Mouse (Mus musculus) ZHBTc4 (cell line): ENCODE measurements around the gene Taf15.
"Not testable (repeated sequence)": the region's sequence is repeated elsewhere in the genome, so short reads cannot be mapped to it uniquely, and the experiment has no call there.

Experiments used
- DNase-seq: peaks from one replicate; pipeline ENCODE4 v3.0.0-alpha.2; 2011; ENCODE audit warnings: low read depth, low spot score

The Taf15 gene

DNA sequence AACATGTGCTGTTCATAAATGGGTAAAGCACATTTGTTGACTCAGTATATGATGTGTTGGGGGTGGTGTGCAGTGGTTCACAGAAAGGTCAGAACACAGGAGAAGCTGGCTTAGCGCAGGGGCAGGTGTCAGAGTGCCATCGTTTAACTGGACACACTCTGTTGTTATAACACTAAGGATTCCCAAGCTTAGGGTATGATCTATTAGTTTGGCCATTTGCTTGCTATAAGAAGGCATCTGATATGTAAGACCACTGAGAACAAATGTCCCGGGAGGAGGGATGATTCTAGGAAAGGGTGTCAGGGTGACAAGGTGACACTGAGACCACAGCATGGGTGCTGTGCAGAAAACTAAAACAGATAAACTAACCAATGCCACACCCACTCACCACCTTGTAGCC, 63.9 kb downstream of the Taf15 start:
- DNase-seq = no peak

DNA sequence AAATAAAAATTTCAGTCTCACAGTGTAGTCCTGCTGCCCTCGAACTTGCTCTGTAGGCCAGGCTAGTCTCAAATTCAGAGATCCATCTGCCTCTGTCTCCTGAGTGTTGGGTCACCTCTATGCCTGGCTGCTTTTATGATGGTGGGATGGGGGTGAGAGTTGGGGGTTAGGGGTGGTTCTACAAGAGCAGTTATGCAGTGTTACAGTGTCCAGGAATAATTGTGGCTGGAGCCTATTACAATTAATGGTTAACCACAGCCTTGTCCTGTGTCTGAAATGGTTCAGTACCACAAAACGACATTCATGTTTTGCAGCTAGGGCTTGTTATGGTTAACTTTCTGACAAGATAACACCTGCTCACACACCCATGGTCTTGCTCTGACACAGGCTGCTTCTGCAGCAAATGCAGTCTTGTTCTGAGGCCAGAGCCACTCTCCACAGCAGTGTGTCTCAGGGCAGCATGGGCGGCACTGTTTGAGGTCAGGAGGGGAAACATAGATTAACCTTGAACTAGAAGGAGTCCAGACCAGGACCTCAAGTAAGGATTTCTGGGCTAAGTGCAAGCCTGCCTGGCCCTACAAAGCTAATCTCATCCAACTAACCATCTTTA, 65.9 kb downstream of the Taf15 start:
- no peak for DNase-seq

DNA sequence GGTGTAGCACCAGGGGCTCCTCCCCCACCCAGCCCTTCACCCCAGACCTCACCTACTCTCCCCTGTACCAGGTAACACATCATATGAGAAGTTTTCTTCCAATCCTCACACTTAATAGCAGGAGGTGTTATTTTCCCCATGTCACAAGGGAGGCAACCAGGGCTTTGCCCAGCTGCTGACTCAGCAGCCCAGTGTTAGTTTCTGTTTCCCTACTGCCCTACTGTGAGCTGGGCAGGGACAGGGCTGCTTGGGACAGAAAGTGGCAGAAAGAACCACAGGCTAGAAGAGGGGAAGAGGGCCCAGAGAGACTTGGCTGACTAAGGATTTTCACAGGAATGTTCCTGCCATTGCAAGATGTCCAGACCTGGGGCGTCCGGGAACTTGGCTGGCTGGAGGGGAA, 68.0 kb downstream of the Taf15 start:
- DNase-seq = no peak

DNA sequence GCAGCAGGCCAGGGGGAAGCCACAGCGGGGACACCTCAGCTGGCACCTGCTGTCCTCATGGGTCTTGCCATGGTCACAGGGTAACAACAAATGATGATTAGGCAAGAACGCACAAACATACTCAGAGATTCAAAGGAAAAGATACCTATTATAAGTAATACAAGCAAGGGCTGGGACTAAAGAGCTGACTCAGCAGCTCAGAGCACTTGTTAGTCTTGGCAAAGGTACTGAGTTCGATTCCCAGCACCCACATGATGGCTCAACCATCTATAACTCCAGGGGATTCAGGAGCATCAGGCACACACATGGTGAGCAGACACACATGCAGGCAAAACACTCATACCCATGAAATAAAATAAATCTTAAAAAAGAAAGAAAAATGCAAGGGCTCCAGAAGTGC, 68.5 kb downstream of the Taf15 start:
- DNase-seq = no peak

DNA sequence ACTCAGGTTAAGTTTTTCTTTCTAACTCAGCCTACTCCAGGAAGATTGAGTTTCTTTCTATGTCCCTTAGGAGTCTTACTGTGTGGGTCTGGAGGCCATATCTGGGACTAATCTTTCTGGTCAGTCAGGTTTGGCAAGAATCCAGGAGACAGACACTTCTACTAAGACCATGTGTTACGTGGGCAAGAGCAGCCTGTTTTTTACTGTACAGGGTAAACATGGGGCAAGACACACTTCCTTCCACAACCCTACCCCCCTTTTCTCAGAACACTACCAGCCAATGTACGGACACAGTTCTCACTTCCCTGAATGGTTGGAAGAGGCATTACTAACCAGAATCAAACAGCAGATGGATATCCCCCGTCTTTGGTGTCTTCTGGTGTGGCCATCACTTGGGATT, 71.3 kb downstream of the Taf15 start:
- DNase-seq = no peak

DNA sequence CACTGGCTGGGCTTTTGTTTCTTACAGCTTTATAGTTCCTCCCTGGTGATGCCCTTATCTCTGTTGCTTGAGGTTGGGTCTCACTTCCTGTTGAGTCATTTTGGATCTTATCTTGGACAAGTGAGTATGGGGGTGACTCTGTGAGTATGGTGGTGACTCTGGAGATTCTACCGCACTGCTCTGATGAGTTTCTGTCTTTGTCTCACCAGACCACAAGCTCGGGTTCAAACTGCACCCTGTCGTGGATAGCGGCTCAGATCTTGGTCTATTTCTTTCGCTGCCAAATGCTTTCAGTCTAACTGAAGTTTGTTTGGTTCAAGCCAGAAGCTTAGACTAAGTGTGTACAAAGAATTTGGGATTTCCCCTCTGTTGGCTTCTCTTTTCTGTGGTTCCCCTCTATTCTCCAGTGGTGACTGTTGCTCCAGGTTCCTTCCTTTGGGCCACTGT, 77.3 kb downstream of the Taf15 start:
- DNase-seq = no peak

DNA sequence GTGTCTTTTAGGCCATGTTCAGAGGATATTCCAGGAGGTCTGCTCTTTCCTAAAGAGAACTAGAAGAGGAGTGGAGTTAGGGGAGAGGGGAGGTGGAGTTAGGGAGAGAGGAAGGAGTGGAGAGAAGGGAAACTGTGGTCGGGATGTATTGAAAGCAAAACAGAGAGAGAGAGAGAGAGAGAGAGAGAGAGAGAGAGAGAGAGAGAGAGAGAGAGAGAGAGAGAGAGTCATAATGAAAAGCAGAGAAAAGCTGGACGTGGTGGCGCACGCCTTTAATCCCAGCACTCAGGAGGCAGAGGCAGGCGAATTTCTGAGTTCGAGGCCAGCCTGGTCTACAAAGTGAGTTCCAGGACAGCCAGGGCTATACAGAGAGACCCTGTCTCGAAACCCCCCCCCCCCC, 78.2 kb downstream of the Taf15 start:
- DNase-seq = not testable (repeated sequence)

DNA sequence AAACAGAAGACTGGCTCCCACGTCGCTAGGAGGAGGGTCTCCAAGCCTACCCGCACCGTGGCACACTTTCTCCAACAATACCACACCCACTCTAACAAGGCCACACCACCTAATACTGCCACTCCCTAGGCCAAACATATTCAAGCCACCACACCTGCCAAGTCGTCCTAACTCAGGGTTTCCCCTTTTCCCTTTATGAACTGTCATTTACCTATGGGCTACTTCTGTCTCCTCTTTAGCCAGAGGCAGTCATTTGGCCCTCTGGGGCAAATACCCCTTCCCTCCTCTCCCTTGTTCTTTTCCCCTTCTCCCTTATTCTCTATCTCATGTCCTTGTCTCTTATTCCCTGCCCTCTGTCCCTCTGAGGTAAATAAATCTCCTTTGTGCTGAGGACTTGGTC, 78.8 kb downstream of the Taf15 start:
- DNase-seq = no peak
